Mouse (Mus musculus): ENCODE measurements at regions not wholly inside any gene's neighbourhood (a gene's known extent, or its start where the extent isn't known, plus 50 kb on each side); places are given as distances from the start of the nearest gene placed in this dataset.

- Histone ChIP-seq H3K4me2 (ENCODE audit: low read depth, low read length) (no peak overlapping the region), H3K4me3 (ENCODE audit: low read length) (no peak overlapping the region), H3K4me1 (ENCODE audit: control insufficient read depth, insufficient read depth, low read length) (no peaks in the 10 kb centered on the region), H3K9me3 (replicated peaks; ENCODE audit: control insufficient read depth, low read length) (no peaks in the 10 kb centered on the region), H3K9ac (ENCODE audit: low read length) (no peak overlapping the region), H3K27ac (ENCODE audit: low read length) (no peak overlapping the region), H3K36me3 (ENCODE audit: control insufficient read depth, insufficient read depth) (no peaks in the 10 kb centered on the region), H3K27me3 (ENCODE audit: control insufficient read depth, insufficient read depth, low read length) (no peaks in the 10 kb centered on the region)
- WGBS: 85% methylated on average over 10 of the region's 10 CpGs
- ATAC-seq (replicated peaks; ENCODE audit: extremely low read depth, insufficient read depth, low FRiP score): no peak
Measured at GRCm38 (mm10) chr13:28461281-28461680, 204.0 kb downstream of the Gm11361 start.

GRCm38 (mm10) chr13:28457403-28457802 is 200.1 kb downstream of the Gm11361 start:
- WGBS: 85% methylated on average over 3 of the region's 3 CpGs
- Histone ChIP-seq H3K27ac (ENCODE audit: low read length) (no peak overlapping the region), H3K9me3 (replicated peaks; ENCODE audit: control insufficient read depth, low read length) (no peaks in the 10 kb centered on the region), H3K4me2 (ENCODE audit: low read depth, low read length) (no peak overlapping the region), H3K4me3 (ENCODE audit: low read length) (no peak overlapping the region), H3K4me1 (ENCODE audit: control insufficient read depth, insufficient read depth, low read length) (no peaks in the 10 kb centered on the region), H3K36me3 (ENCODE audit: control insufficient read depth, insufficient read depth) (no peaks in the 10 kb centered on the region), H3K9ac (ENCODE audit: low read length) (no peak overlapping the region), H3K27me3 (ENCODE audit: control insufficient read depth, insufficient read depth, low read length) (no peaks in the 10 kb centered on the region)
- no peak for ATAC-seq (replicated peaks; ENCODE audit: extremely low read depth, insufficient read depth, low FRiP score)

DNA sequence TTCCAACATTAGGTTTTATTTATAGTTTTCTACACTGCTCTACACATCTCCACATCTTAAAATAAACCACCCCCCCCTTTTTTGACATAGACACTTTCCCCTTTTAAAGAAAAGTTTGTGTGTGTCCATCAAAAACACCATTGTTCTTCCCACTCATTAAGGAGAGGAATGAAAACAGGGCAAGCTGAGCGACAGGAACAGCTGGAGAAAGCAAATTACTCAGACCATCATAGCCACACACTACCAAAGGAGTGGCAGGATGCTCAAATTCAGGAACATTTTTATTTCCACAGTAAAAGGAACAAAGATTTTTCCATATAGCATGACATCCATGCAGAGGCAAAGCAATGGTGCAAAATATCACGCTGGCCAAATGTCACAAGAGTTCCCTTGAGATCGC is 198.6 kb downstream of the Gm11361 start:
- ATAC-seq (replicated peaks; ENCODE audit: extremely low read depth, insufficient read depth, low FRiP score): no peak
- Histone ChIP-seq H3K4me3 (ENCODE audit: low read length) (no peak overlapping the region), H3K4me2 (ENCODE audit: low read depth, low read length) (no peak overlapping the region), H3K9me3 (replicated peaks; ENCODE audit: control insufficient read depth, low read length) (no peaks in the 10 kb centered on the region), H3K27me3 (ENCODE audit: control insufficient read depth, insufficient read depth, low read length) (no peaks in the 10 kb centered on the region), H3K4me1 (ENCODE audit: control insufficient read depth, insufficient read depth, low read length) (no peaks in the 10 kb centered on the region), H3K36me3 (ENCODE audit: control insufficient read depth, insufficient read depth) (no peaks in the 10 kb centered on the region), H3K27ac (ENCODE audit: low read length) (no peak overlapping the region), H3K9ac (ENCODE audit: low read length) (no peak overlapping the region)
- 85% methylated on average over 3 of the region's 3 CpGs for WGBS

DNA sequence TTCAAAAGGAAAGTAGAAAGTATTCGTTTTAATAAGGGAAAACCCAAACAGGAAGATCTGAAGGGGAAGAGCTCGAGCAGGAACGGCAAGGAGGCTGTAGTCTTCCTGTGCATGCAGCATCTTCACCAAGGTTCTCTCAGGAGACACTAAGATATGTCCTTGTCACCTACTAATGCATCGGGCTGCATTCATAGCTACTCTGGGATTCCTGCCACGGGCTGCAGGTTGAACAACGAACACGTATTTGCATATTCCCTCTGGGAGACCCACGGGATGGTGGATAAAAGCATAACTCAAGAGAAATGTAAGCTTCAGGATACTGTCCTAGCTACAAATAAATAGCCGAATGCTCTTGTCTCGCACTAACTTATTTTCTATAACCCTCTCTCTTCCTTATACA is 197.7 kb downstream of the Gm11361 start:
- H3K4me3 ChIP-seq (ENCODE audit: low read length): no peak overlapping the region
- H3K9me3 ChIP-seq (replicated peaks; ENCODE audit: control insufficient read depth, low read length): no peaks in the 10 kb centered on the region
- H3K36me3 ChIP-seq (ENCODE audit: control insufficient read depth, insufficient read depth): no peaks in the 10 kb centered on the region
- ATAC-seq (replicated peaks; ENCODE audit: extremely low read depth, insufficient read depth, low FRiP score): no peak
- H3K9ac ChIP-seq (ENCODE audit: low read length): no peak overlapping the region
- WGBS: 77% methylated on average over 10 of the region's 10 CpGs
- H3K4me2 ChIP-seq (ENCODE audit: low read depth, low read length): no peak overlapping the region
- no peak overlapping the region for H3K27ac ChIP-seq (ENCODE audit: low read length)
- H3K4me1 ChIP-seq (ENCODE audit: control insufficient read depth, insufficient read depth, low read length): no peaks in the 10 kb centered on the region
- H3K27me3 ChIP-seq (ENCODE audit: control insufficient read depth, insufficient read depth, low read length): no peaks in the 10 kb centered on the region

DNA sequence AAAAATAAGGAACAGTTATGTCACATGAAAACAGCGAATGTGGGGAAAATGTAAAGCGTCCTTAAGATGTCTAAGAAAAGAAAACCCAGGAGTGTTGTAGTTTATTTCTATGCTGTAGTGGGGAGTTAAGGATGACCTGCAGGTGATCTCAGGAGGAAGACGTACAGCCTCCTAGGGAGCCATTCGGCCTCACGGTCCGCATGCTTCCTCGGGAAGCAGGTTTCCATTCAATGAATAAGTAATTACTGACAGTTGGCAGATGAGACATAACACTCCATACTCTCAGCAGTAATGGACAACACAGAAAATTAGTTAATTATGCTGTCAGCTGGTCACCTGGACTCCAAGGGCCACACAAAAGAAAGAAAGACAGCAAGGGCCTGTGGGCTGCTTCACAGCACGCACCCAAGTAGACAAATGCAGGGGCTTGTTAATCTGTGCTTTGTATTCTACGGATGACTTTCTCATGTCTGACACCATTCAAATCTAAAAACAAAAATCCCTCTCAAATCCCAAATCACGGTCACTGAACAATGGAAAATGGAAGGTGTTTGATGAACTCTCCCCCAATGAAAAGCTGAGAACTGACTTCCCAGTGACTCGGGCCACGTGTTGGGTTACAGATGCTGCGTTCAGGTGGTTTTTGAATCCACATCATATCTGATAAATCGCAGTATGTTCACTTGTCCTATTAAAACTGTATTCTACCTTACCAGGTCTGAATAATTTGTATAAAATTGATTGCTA is 193.5 kb downstream of the Gm11361 start:
- Histone ChIP-seq H3K4me2 (ENCODE audit: low read depth, low read length) (no peak overlapping the region), H3K4me3 (ENCODE audit: low read length) (no peak overlapping the region), H3K9ac (ENCODE audit: low read length) (no peak overlapping the region), H3K27ac (ENCODE audit: low read length) (no peak overlapping the region), H3K27me3 (ENCODE audit: control insufficient read depth, insufficient read depth, low read length) (no peaks in the 10 kb centered on the region), H3K36me3 (ENCODE audit: control insufficient read depth, insufficient read depth) (no peaks in the 10 kb centered on the region), H3K4me1 (ENCODE audit: control insufficient read depth, insufficient read depth, low read length) (no peaks in the 10 kb centered on the region), H3K9me3 (replicated peaks; ENCODE audit: control insufficient read depth, low read length) (no peaks in the 10 kb centered on the region)
- no peak for ATAC-seq (replicated peaks; ENCODE audit: extremely low read depth, insufficient read depth, low FRiP score)
- WGBS: 89% methylated on average over 14 of the region's 14 CpGs

- H3K4me3 ChIP-seq (ENCODE audit: low read length): no peak overlapping the region
- no peak overlapping the region for H3K4me2 ChIP-seq (ENCODE audit: low read depth, low read length)
- H3K9me3 ChIP-seq (replicated peaks; ENCODE audit: control insufficient read depth, low read length): no peaks in the 10 kb centered on the region
- H3K4me1 ChIP-seq (ENCODE audit: control insufficient read depth, insufficient read depth, low read length): no peaks in the 10 kb centered on the region
- H3K36me3 ChIP-seq (ENCODE audit: control insufficient read depth, insufficient read depth): no peaks in the 10 kb centered on the region
- no peaks in the 10 kb centered on the region for H3K27me3 ChIP-seq (ENCODE audit: control insufficient read depth, insufficient read depth, low read length)
- ATAC-seq (replicated peaks; ENCODE audit: extremely low read depth, insufficient read depth, low FRiP score): no peak
- no peak overlapping the region for H3K9ac ChIP-seq (ENCODE audit: low read length)
- no peak overlapping the region for H3K27ac ChIP-seq (ENCODE audit: low read length)
- 89% methylated on average over 1 of the region's 1 CpGs for WGBS
Measured at GRCm38 (mm10) chr13:28449026-28449425, 191.7 kb downstream of the Gm11361 start.

- no peak overlapping the region for H3K9ac ChIP-seq (ENCODE audit: low read length)
- H3K4me1 ChIP-seq (ENCODE audit: control insufficient read depth, insufficient read depth, low read length): no peaks in the 10 kb centered on the region
- ATAC-seq (replicated peaks; ENCODE audit: extremely low read depth, insufficient read depth, low FRiP score): no peak
- no peak overlapping the region for H3K4me3 ChIP-seq (ENCODE audit: low read length)
- no peaks in the 10 kb centered on the region for H3K36me3 ChIP-seq (ENCODE audit: control insufficient read depth, insufficient read depth)
- H3K4me2 ChIP-seq (ENCODE audit: low read depth, low read length): no peak overlapping the region
- peaks cover 8% of the 10 kb centered on the region for H3K9me3 ChIP-seq (replicated peaks; ENCODE audit: control insufficient read depth, low read length)
- H3K27me3 ChIP-seq (ENCODE audit: control insufficient read depth, insufficient read depth, low read length): no peaks in the 10 kb centered on the region
- H3K27ac ChIP-seq (ENCODE audit: low read length): no peak overlapping the region
Measured at GRCm38 (mm10) chr13:28442250-28442649, 184.9 kb downstream of the Gm11361 start.

DNA sequence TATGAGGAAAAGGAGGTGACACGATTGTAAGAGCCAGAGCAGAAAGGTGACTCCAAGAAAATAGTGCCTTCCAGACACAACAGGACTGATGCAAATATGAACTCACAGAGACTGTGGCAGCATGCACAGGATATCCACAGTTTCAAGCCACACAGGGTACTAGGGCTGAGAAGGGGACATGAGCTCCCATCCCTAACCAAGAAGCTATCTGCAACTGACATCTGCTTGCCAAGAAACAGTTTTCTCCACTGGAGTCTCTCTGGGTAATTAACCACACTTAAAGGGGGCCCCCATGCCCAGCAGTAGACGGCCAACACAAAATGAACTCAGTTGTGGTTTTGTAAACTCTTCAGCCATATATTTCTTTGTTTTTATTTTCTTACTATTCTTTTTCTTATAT is 176.1 kb downstream of the Gm11361 start:
- Histone ChIP-seq H3K4me1 (ENCODE audit: control insufficient read depth, insufficient read depth, low read length) (no peaks in the 10 kb centered on the region), H3K4me2 (ENCODE audit: low read depth, low read length) (no peak overlapping the region), H3K27me3 (ENCODE audit: control insufficient read depth, insufficient read depth, low read length) (no peaks in the 10 kb centered on the region), H3K27ac (ENCODE audit: low read length) (no peak overlapping the region), H3K9me3 (replicated peaks; ENCODE audit: control insufficient read depth, low read length) (no peaks in the 10 kb centered on the region), H3K4me3 (ENCODE audit: low read length) (no peak overlapping the region), H3K36me3 (ENCODE audit: control insufficient read depth, insufficient read depth) (no peaks in the 10 kb centered on the region), H3K9ac (ENCODE audit: low read length) (no peak overlapping the region)
- 62% methylated on average over 2 of the region's 2 CpGs for WGBS
- ATAC-seq (replicated peaks; ENCODE audit: extremely low read depth, insufficient read depth, low FRiP score): no peak

DNA sequence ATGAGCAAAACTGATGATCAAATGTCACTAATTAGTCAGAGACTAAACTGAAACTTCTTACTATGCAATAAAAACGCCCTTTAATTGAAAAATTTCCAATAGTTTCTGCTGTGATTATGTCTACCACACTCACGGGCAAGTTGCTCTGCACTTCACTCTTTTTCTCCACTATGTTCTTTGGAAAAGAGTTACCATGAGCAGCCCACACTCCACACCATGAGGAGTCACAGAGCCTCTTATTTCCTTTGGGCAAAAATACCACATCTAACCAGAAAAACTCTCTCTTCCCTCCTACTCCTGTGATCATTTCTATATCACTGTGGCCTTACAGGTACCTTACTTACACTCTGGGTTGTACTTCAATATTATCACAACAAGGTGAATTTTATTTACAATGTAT is 174.7 kb downstream of the Gm11361 start:
- Histone ChIP-seq H3K4me2 (ENCODE audit: low read depth, low read length) (no peak overlapping the region), H3K36me3 (ENCODE audit: control insufficient read depth, insufficient read depth) (no peaks in the 10 kb centered on the region), H3K4me3 (ENCODE audit: low read length) (no peak overlapping the region), H3K4me1 (ENCODE audit: control insufficient read depth, insufficient read depth, low read length) (no peaks in the 10 kb centered on the region), H3K9ac (ENCODE audit: low read length) (no peak overlapping the region), H3K27me3 (ENCODE audit: control insufficient read depth, insufficient read depth, low read length) (no peaks in the 10 kb centered on the region), H3K9me3 (replicated peaks; ENCODE audit: control insufficient read depth, low read length) (no peaks in the 10 kb centered on the region), H3K27ac (ENCODE audit: low read length) (no peak overlapping the region)
- WGBS: 77% methylated on average over 2 of the region's 2 CpGs
- no peak for ATAC-seq (replicated peaks; ENCODE audit: extremely low read depth, insufficient read depth, low FRiP score)

Data from heart, embryonic 16.5 days (tissue).